ENCODE assay signal across 20 mouse cellular contexts in the genomic region with DNA sequence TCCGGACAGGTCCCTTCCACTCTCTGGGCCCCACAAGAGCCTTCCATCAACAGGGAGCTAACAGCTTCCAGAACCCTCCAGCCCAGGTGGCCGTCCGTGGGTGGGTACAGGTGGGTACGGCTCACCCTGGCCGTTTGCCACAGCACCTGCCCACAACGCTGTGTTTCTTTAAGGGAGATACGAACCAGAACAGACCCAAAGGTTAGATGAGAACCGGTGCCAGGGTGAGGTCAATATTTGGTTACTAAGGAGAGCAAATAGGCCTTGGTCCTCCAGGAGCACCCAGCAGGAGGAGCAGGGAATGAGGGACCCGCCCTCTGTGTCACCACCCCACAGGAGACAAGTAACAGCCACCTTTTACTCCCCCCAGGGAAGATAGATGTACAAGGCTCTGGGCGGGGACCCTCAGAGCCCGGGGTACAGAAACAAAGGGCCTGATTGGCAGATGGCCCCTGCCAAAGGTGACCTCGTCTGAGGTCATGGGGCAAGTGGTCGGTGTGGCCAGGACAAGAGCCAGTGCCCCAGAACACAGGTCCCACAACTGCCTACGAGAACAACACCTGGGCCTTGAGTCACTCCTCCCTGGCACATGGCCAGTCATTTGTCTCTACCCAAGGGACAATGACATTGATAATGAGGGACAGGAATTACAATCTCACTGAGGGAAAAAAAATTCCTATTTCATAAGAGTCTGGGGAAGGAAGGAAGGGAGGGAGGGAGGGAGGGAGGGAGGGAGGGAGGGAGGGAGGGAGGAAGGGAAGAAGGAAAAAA. TPM values are rescaled to one million over a fixed set of nuclear protein-coding genes. Genes with fewer than 3 reads are reported as not detected.
DNase-seq lines count a peak whose midpoint lies in the region; ATAC-seq and TF ChIP-seq lines count a peak whose summit lies in the region.
"Had no signal": no experiment of that assay in that cellular context is flagged by ENCODE, and none has a peak within 500 bp of the region (broad histone marks: within the 10 kb centered on the region; RNA-seq: fewer than 3 reads in every experiment).

No protein-coding gene starts in this region.

- TF ChIP-seq CTCF in stomach, postnatal 0 days (IDR thresholded peaks at IDR 0.05; ENCODE audit: low read depth), result peak; percentile 10; the same call in 1 of the 2 replicates

- no peak overlapping the region for H3K9ac ChIP-seq in forebrain, embryonic 14.5 days (ENCODE audit: low read length)
- no peak overlapping the region for H3K9ac ChIP-seq in hindbrain, embryonic 13.5 days
- H3K9ac ChIP-seq in hindbrain, embryonic 11.5 days (ENCODE audit: low read depth, low read length), result no peak overlapping the region
- no peak overlapping the region for H3K9ac ChIP-seq in stomach, postnatal 0 days (ENCODE audit: low read length)
- H3K9ac ChIP-seq: embryonic facial prominence, embryonic 12.5 days; forebrain, postnatal 0 days; hindbrain, embryonic 14.5 days; lung, embryonic 15.5 days; midbrain, embryonic 12.5 days had no signal

- peaks cover 94% of the 10 kb centered on the region for H3K4me1 ChIP-seq in forebrain, embryonic 10.5 days
- H3K4me1 ChIP-seq in forebrain, embryonic 14.5 days (ENCODE audit: control insufficient read depth, insufficient read depth, low read length), result peaks cover 39% of the 10 kb centered on the region
- peaks cover 80% of the 10 kb centered on the region for H3K4me1 ChIP-seq in hindbrain, embryonic 13.5 days (replicated peaks)
- H3K4me1 ChIP-seq in hindbrain, embryonic 11.5 days (replicated peaks; ENCODE audit: control insufficient read depth, insufficient read depth, low read length), result peaks cover 44% of the 10 kb centered on the region
- H3K4me1 ChIP-seq in stomach, postnatal 0 days (replicated peaks; ENCODE audit: control insufficient read depth, insufficient read depth), result peaks cover 7% of the 10 kb centered on the region; the same call in 1 of the 2 replicates

- ATAC-seq in forebrain, embryonic 14.5 days, result no peak
- no peak for ATAC-seq in hindbrain, embryonic 13.5 days (ENCODE audit: low FRiP score)
- ATAC-seq in hindbrain, embryonic 11.5 days (ENCODE audit: low FRiP score), result no peak
- peak; percentile 84 for ATAC-seq in stomach, postnatal 0 days (ENCODE audit: low FRiP score, low TSS enrichment)
- ATAC-seq: forebrain, postnatal 0 days had no signal

- no peak overlapping the region for H3K4me3 ChIP-seq in forebrain, embryonic 10.5 days
- no peak overlapping the region for H3K4me3 ChIP-seq in forebrain, embryonic 14.5 days (ENCODE audit: low read depth, low read length)
- no peak overlapping the region for H3K4me3 ChIP-seq in hindbrain, embryonic 13.5 days
- no peak overlapping the region for H3K4me3 ChIP-seq in hindbrain, embryonic 11.5 days (ENCODE audit: low read depth, low read length)
- H3K4me3 ChIP-seq in stomach, postnatal 0 days (ENCODE audit: low read depth, low read length), result no peak overlapping the region
- H3K4me3 ChIP-seq: embryonic facial prominence, embryonic 12.5 days; heart, adult 2 months; lung, embryonic 15.5 days; midbrain, embryonic 12.5 days; neural tube, embryonic 13.5 days had no signal

- 88% methylated on average over 14 of the region's 14 CpGs for WGBS in forebrain, embryonic 10.5 days
- WGBS in forebrain, embryonic 14.5 days, result 80% methylated on average over 14 of the region's 14 CpGs
- WGBS in hindbrain, embryonic 13.5 days, result 72% methylated on average over 14 of the region's 14 CpGs
- WGBS in hindbrain, embryonic 11.5 days, result 72% methylated on average over 14 of the region's 14 CpGs
- WGBS in stomach, postnatal 0 days, result 55% methylated on average over 14 of the region's 14 CpGs

- peaks cover 4% of the 10 kb centered on the region; the same call in 1 of the 2 replicates for H3K36me3 ChIP-seq in forebrain, embryonic 10.5 days (replicated peaks)
- H3K36me3 ChIP-seq in forebrain, embryonic 14.5 days (ENCODE audit: control insufficient read depth, insufficient read depth, low read length), result no peaks in the 10 kb centered on the region
- H3K36me3 ChIP-seq in hindbrain, embryonic 13.5 days, result no peaks in the 10 kb centered on the region
- no peaks in the 10 kb centered on the region for H3K36me3 ChIP-seq in hindbrain, embryonic 11.5 days (ENCODE audit: control insufficient read depth, insufficient read depth, low read length)
- no peaks in the 10 kb centered on the region for H3K36me3 ChIP-seq in stomach, postnatal 0 days (ENCODE audit: control insufficient read depth, insufficient read depth, low read length)
- H3K36me3 ChIP-seq: embryonic facial prominence, embryonic 12.5 days; lung, embryonic 15.5 days; midbrain, embryonic 12.5 days; neural tube, embryonic 13.5 days had no signal

- no peak overlapping the region for H3K4me2 ChIP-seq in forebrain, embryonic 14.5 days (ENCODE audit: low read length)
- H3K4me2 ChIP-seq in hindbrain, embryonic 13.5 days, result no peak overlapping the region
- H3K4me2 ChIP-seq in hindbrain, embryonic 11.5 days (replicated peaks; ENCODE audit: low read depth, low read length), result no peak overlapping the region
- no peak overlapping the region for H3K4me2 ChIP-seq in stomach, postnatal 0 days (replicated peaks; ENCODE audit: low read depth)
- H3K4me2 ChIP-seq: embryonic facial prominence, embryonic 12.5 days; hindbrain, embryonic 14.5 days; lung, embryonic 15.5 days; midbrain, embryonic 12.5 days; neural tube, embryonic 13.5 days had no signal

- H3K27me3 ChIP-seq in forebrain, embryonic 10.5 days (ENCODE audit: poor library complexity, severe bottlenecking), result no peaks in the 10 kb centered on the region
- H3K27me3 ChIP-seq in forebrain, embryonic 14.5 days (replicated peaks; ENCODE audit: control insufficient read depth, insufficient read depth, low read length), result no peaks in the 10 kb centered on the region
- no peaks in the 10 kb centered on the region for H3K27me3 ChIP-seq in hindbrain, embryonic 13.5 days
- H3K27me3 ChIP-seq in hindbrain, embryonic 11.5 days (ENCODE audit: control insufficient read depth, insufficient read depth, low read length), result no peaks in the 10 kb centered on the region
- H3K27me3 ChIP-seq in stomach, postnatal 0 days (ENCODE audit: control insufficient read depth, insufficient read depth, low read length), result no peaks in the 10 kb centered on the region
- H3K27me3 ChIP-seq: embryonic facial prominence, embryonic 12.5 days; lung, embryonic 15.5 days; midbrain, embryonic 12.5 days; neural tube, embryonic 13.5 days had no signal

- peaks cover 6% of the 10 kb centered on the region; the same call in 1 of the 2 replicates for H3K9me3 ChIP-seq in forebrain, embryonic 10.5 days
- no peaks in the 10 kb centered on the region for H3K9me3 ChIP-seq in forebrain, embryonic 14.5 days (replicated peaks; ENCODE audit: control insufficient read depth, low read length)
- no peaks in the 10 kb centered on the region for H3K9me3 ChIP-seq in hindbrain, embryonic 13.5 days
- H3K9me3 ChIP-seq in hindbrain, embryonic 11.5 days (ENCODE audit: control insufficient read depth, low read length), result no peaks in the 10 kb centered on the region
- no peaks in the 10 kb centered on the region for H3K9me3 ChIP-seq in stomach, postnatal 0 days (ENCODE audit: control insufficient read depth, low read length)
- H3K9me3 ChIP-seq: embryonic facial prominence, embryonic 12.5 days; lung, embryonic 15.5 days; midbrain, embryonic 12.5 days; neural tube, embryonic 13.5 days had no signal

- no peak for TF ChIP-seq EP300 in stomach, postnatal 0 days (optimal IDR thresholded peaks at IDR 0.05)

- no peak for DNase-seq in forebrain, embryonic 10.5 days (ENCODE audit: extremely low spot score, low spot score)
- DNase-seq in forebrain, embryonic 14.5 days (ENCODE audit: low spot score), result no peak
- DNase-seq in hindbrain, embryonic 11.5 days (ENCODE audit: low spot score), result no peak
- peak; percentile 60 for DNase-seq in retina, postnatal 1 day
- DNase-seq in retina, embryonic 14.5 days (ENCODE audit: low spot score), result no peak
- DNase-seq in stomach, postnatal 0 days (ENCODE audit: low spot score), result peak; percentile 86
- DNase-seq in gastrocnemius, postnatal 25 days, result no peak
- DNase-seq: adrenal gland, postnatal 10 days; cerebellum, adult 11 months; forebrain, postnatal 0 days; kidney, adult 11 months; kidney, postnatal 10 days; right cerebral cortex, postnatal 25 days had no signal

- H3K27ac ChIP-seq in forebrain, embryonic 10.5 days, result peak overlapping the region; percentile 51; the same call in 1 of the 2 replicates
- no peak overlapping the region for H3K27ac ChIP-seq in forebrain, embryonic 14.5 days (ENCODE audit: low read depth, low read length)
- peak overlapping the region; percentile 55; the same call in 1 of the 2 replicates for H3K27ac ChIP-seq in hindbrain, embryonic 13.5 days
- no peak overlapping the region for H3K27ac ChIP-seq in hindbrain, embryonic 11.5 days (ENCODE audit: low read depth, low read length)
- H3K27ac ChIP-seq in stomach, postnatal 0 days (replicated peaks), result peak overlapping the region; percentile 88
- H3K27ac ChIP-seq: embryonic facial prominence, embryonic 12.5 days; heart, adult 2 months; hindbrain, embryonic 14.5 days; lung, embryonic 15.5 days had no signal

RNA-seq across cellular contexts. Expression of a gene that starts 40.2 kb away (rescaled TPM):
- polyA plus RNA-seq in forebrain, embryonic 10.5 days (2016; fragmentation: Nextera tagmentation; extraction: Ambion mirVana), result 13.5 and 14.6 TPM in 2 replicates
- 13.6 and 14.5 TPM in 2 replicates for polyA plus RNA-seq in forebrain, embryonic 14.5 days (2014; fragmentation: Nextera tagmentation; extraction: Ambion mirVana)
- 17.3 and 17.7 TPM in 2 replicates for polyA plus RNA-seq in hindbrain, embryonic 13.5 days (2015; fragmentation: Nextera tagmentation; extraction: Ambion mirVana)
- polyA plus RNA-seq in hindbrain, embryonic 11.5 days (2014; fragmentation: Nextera tagmentation; extraction: Ambion mirVana), result 17.2 and 17.8 TPM in 2 replicates
- polyA plus RNA-seq in stomach, postnatal 0 days (2015; fragmentation: Nextera tagmentation; extraction: Ambion mirVana), result 6.7 and 7.0 TPM in 2 replicates
- total RNA-seq in gastrocnemius, postnatal 25 days (2021), result 10 to 100 TPM; 11.4 to 15.2 TPM

RNA-seq across cellular contexts. Expression of a gene that starts 55.6 kb away (rescaled TPM):
- 3.2 and 3.9 TPM in 2 replicates for polyA plus RNA-seq in forebrain, embryonic 10.5 days (2016; fragmentation: Nextera tagmentation; extraction: Ambion mirVana)
- 8.4 and 10.7 TPM in 2 replicates for polyA plus RNA-seq in forebrain, embryonic 14.5 days (2014; fragmentation: Nextera tagmentation; extraction: Ambion mirVana)
- polyA plus RNA-seq in hindbrain, embryonic 13.5 days (2015; fragmentation: Nextera tagmentation; extraction: Ambion mirVana), result 3.8 and 4.0 TPM in 2 replicates
- 8.6 and 10.6 TPM in 2 replicates for polyA plus RNA-seq in hindbrain, embryonic 11.5 days (2014; fragmentation: Nextera tagmentation; extraction: Ambion mirVana)
- 1.6 TPM in 2 replicates for polyA plus RNA-seq in stomach, postnatal 0 days (2015; fragmentation: Nextera tagmentation; extraction: Ambion mirVana)
- total RNA-seq in gastrocnemius, postnatal 25 days (2021), result 10 to 100 TPM; 61.6 to 71.1 TPM

RNA-seq across cellular contexts. Expression of a gene that starts 55.9 kb away (rescaled TPM):
- 75.2 and 76.3 TPM in 2 replicates for polyA plus RNA-seq in forebrain, embryonic 10.5 days (2016; fragmentation: Nextera tagmentation; extraction: Ambion mirVana)
- 85.9 and 88.9 TPM in 2 replicates for polyA plus RNA-seq in forebrain, embryonic 14.5 days (2014; fragmentation: Nextera tagmentation; extraction: Ambion mirVana)
- polyA plus RNA-seq in hindbrain, embryonic 13.5 days (2015; fragmentation: Nextera tagmentation; extraction: Ambion mirVana), result 99.7 and 102 TPM in 2 replicates
- 90.7 and 92.1 TPM in 2 replicates for polyA plus RNA-seq in hindbrain, embryonic 11.5 days (2014; fragmentation: Nextera tagmentation; extraction: Ambion mirVana)
- 54.5 and 56.2 TPM in 2 replicates for polyA plus RNA-seq in stomach, postnatal 0 days (2015; fragmentation: Nextera tagmentation; extraction: Ambion mirVana)
- 10 to 100 TPM; 79.3 to 80.6 TPM for total RNA-seq in gastrocnemius, postnatal 25 days (2021)

Comparison
In these comparisons a context has a peak if more than half of its experiments do, and no peak if none do; other contexts are left out.
1. DNase-seq: peak in retina, postnatal 1 day (single experiment) and stomach, postnatal 0 days (single experiment); none in forebrain, embryonic 10.5 days (single experiment), forebrain, embryonic 14.5 days (single experiment), hindbrain, embryonic 11.5 days (single experiment), retina, embryonic 14.5 days (single experiment) and gastrocnemius, postnatal 25 days (single experiment).
2. H3K27ac ChIP-seq: peak in forebrain, embryonic 10.5 days (single experiment), hindbrain, embryonic 13.5 days (single experiment) and stomach, postnatal 0 days (single experiment); none in forebrain, embryonic 14.5 days (single experiment) and hindbrain, embryonic 11.5 days (single experiment).